Mouse (Mus musculus): Measurements from ENCODE around the gene Npas1. TPM values are rescaled to one million over a fixed set of nuclear protein-coding genes. Genes with fewer than 3 reads are reported as not detected.

Gene Npas1
- polyA plus RNA-seq, 1 experiment from 2014 or later = 0.22 TPM

- Histone ChIP-seq H3K9ac (ENCODE audit: low read depth, low read length) (no peak overlapping the region), H3K27ac (ENCODE audit: low read depth, low read length) (no peak overlapping the region), H3K4me1 (replicated peaks; ENCODE audit: control insufficient read depth, insufficient read depth, low read length) (peaks cover 12% of the 10 kb centered on the region), H3K4me2 (no peak overlapping the region; the same call in 1 of the 2 replicates), H3K36me3 (ENCODE audit: control insufficient read depth, insufficient read depth, low read length) (0 out of 2 replicates have a peak, but pooled peaks cover 3% of the 10 kb centered on the region), H3K27me3 (replicated peaks; ENCODE audit: control insufficient read depth, insufficient read depth, low read length) (no peaks in the 10 kb centered on the region), H3K9me3 (ENCODE audit: control insufficient read depth, low read length) (no peaks in the 10 kb centered on the region), H3K4me3 (ENCODE audit: low read depth, low read length) (no peak overlapping the region)
- ATAC-seq (replicated peaks; ENCODE audit: low FRiP score) = no peak
- no peak for DNase-seq (ENCODE audit: low spot score)
- 78% methylated on average over 6 of the region's 6 CpGs for WGBS
Observed at GRCm38 (mm10) chr7:16451656-16452055, 25.9 kb downstream of the Npas1 start.

- no peak for ATAC-seq (replicated peaks; ENCODE audit: low FRiP score)
Observed at GRCm38 (mm10) chr7:16441241-16441640, 36.3 kb downstream of the Npas1 start.

DNA sequence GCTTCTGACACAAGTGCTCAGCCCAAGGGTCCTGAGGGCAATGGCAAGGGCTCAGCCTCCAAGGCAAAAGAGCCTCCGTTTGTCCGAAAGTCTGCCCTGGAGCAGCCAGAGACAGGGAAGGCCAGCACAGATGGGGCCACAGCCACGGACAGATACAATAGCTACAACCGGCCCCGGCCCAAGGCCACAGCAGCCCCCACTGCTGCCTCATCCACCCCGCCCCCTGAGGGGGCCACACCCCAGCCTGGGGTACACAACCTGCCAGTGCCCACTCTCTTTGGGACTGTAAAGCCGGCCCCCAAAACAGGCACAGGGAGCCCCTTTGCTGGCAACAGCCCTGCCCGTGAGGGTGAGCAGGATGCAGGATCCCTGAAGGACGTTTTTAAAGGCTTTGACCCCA, 42.4 kb downstream of the Npas1 start:
- no peak overlapping the region for H3K4me3 ChIP-seq (ENCODE audit: low read depth, low read length)
- no peak for ATAC-seq (replicated peaks; ENCODE audit: low FRiP score)
- no peaks in the 10 kb centered on the region for H3K27me3 ChIP-seq (replicated peaks; ENCODE audit: control insufficient read depth, insufficient read depth, low read length)
- DNase-seq (ENCODE audit: low spot score) = no peak
- peaks cover 52% of the 10 kb centered on the region for H3K36me3 ChIP-seq (ENCODE audit: control insufficient read depth, insufficient read depth, low read length)
- no peak overlapping the region for H3K4me2 ChIP-seq
- no peak overlapping the region for H3K27ac ChIP-seq (ENCODE audit: low read depth, low read length)
- 91% methylated on average over 9 of the region's 9 CpGs for WGBS
- no peaks in the 10 kb centered on the region for H3K9me3 ChIP-seq (ENCODE audit: control insufficient read depth, low read length)
- no peaks in the 10 kb centered on the region for H3K4me1 ChIP-seq (replicated peaks; ENCODE audit: control insufficient read depth, insufficient read depth, low read length)
- no peak overlapping the region for H3K9ac ChIP-seq (ENCODE audit: low read depth, low read length)

More at GRCm38 (mm10) chr7:16441241-16441640, 36.3 kb downstream of the Npas1 start:
- H3K9ac ChIP-seq (ENCODE audit: low read depth, low read length) = no peak overlapping the region
- H3K4me1 ChIP-seq (replicated peaks; ENCODE audit: control insufficient read depth, insufficient read depth, low read length) = no peaks in the 10 kb centered on the region
- H3K36me3 ChIP-seq (ENCODE audit: control insufficient read depth, insufficient read depth, low read length) = peaks cover 5% of the 10 kb centered on the region
- DNase-seq (ENCODE audit: low spot score) = no peak
- no peak overlapping the region for H3K27ac ChIP-seq (ENCODE audit: low read depth, low read length)
- no peaks in the 10 kb centered on the region for H3K9me3 ChIP-seq (ENCODE audit: control insufficient read depth, low read length)
- no peak overlapping the region for H3K4me2 ChIP-seq
- no peak overlapping the region for H3K4me3 ChIP-seq (ENCODE audit: low read depth, low read length)
- H3K27me3 ChIP-seq (replicated peaks; ENCODE audit: control insufficient read depth, insufficient read depth, low read length) = no peaks in the 10 kb centered on the region

- H3K4me1 ChIP-seq (replicated peaks; ENCODE audit: control insufficient read depth, insufficient read depth, low read length) = no peaks in the 10 kb centered on the region
- ATAC-seq (replicated peaks; ENCODE audit: low FRiP score) (no peak; the same call in 1 of the 2 replicates), DNase-seq (ENCODE audit: low spot score) (no peak)
- H3K4me2 ChIP-seq = no peak overlapping the region
- H3K27ac ChIP-seq (ENCODE audit: low read depth, low read length) = no peak overlapping the region
- no peaks in the 10 kb centered on the region for H3K27me3 ChIP-seq (replicated peaks; ENCODE audit: control insufficient read depth, insufficient read depth, low read length)
- H3K36me3 ChIP-seq (ENCODE audit: control insufficient read depth, insufficient read depth, low read length) = peaks cover 66% of the 10 kb centered on the region
- H3K4me3 ChIP-seq (ENCODE audit: low read depth, low read length) = no peak overlapping the region
- no peak overlapping the region for H3K9ac ChIP-seq (ENCODE audit: low read depth, low read length)
- H3K9me3 ChIP-seq (ENCODE audit: control insufficient read depth, low read length) = no peaks in the 10 kb centered on the region
- WGBS = 80% methylated on average over 3 of the region's 3 CpGs
Observed at GRCm38 (mm10) chr7:16433352-16433971, 44.1 kb downstream of the Npas1 start.

GRCm38 (mm10) chr7:16426129-16426729, 51.3 kb downstream of the Npas1 start:
- no peak overlapping the region for H3K4me2 ChIP-seq
- ATAC-seq (replicated peaks; ENCODE audit: low FRiP score) (peak; percentile 81), DNase-seq (ENCODE audit: low spot score) (peak; percentile 61)
- H3K27ac ChIP-seq (ENCODE audit: low read depth, low read length) = no peak overlapping the region
- no peaks in the 10 kb centered on the region for H3K4me1 ChIP-seq (replicated peaks; ENCODE audit: control insufficient read depth, insufficient read depth, low read length)
- peaks cover 69% of the 10 kb centered on the region for H3K36me3 ChIP-seq (ENCODE audit: control insufficient read depth, insufficient read depth, low read length)
- 65% methylated on average over 4 of the region's 4 CpGs for WGBS
- H3K4me3 ChIP-seq (ENCODE audit: low read depth, low read length) = no peak overlapping the region
- H3K27me3 ChIP-seq (replicated peaks; ENCODE audit: control insufficient read depth, insufficient read depth, low read length) = no peaks in the 10 kb centered on the region
- H3K9ac ChIP-seq (ENCODE audit: low read depth, low read length) = no peak overlapping the region
- H3K9me3 ChIP-seq (ENCODE audit: control insufficient read depth, low read length) = no peaks in the 10 kb centered on the region

GRCm38 (mm10) chr7:16425721-16426120, 51.8 kb downstream of the Npas1 start:
- H3K4me2 ChIP-seq = no peak overlapping the region
- ATAC-seq (replicated peaks; ENCODE audit: low FRiP score) (no peak), DNase-seq (ENCODE audit: low spot score) (no peak)
- no peaks in the 10 kb centered on the region for H3K27me3 ChIP-seq (replicated peaks; ENCODE audit: control insufficient read depth, insufficient read depth, low read length)
- H3K9me3 ChIP-seq (ENCODE audit: control insufficient read depth, low read length) = no peaks in the 10 kb centered on the region
- H3K4me3 ChIP-seq (ENCODE audit: low read depth, low read length) = no peak overlapping the region
- no peak overlapping the region for H3K9ac ChIP-seq (ENCODE audit: low read depth, low read length)
- H3K36me3 ChIP-seq (ENCODE audit: control insufficient read depth, insufficient read depth, low read length) = peaks cover 74% of the 10 kb centered on the region
- H3K4me1 ChIP-seq (replicated peaks; ENCODE audit: control insufficient read depth, insufficient read depth, low read length) = no peaks in the 10 kb centered on the region
- H3K27ac ChIP-seq (ENCODE audit: low read depth, low read length) = no peak overlapping the region
- WGBS = 86% methylated on average over 10 of the region's 10 CpGs

GRCm38 (mm10) chr7:16423731-16424130, 53.8 kb downstream of the Npas1 start:
- H3K4me1 ChIP-seq (replicated peaks; ENCODE audit: control insufficient read depth, insufficient read depth, low read length) = no peaks in the 10 kb centered on the region
- H3K9me3 ChIP-seq (ENCODE audit: control insufficient read depth, low read length) = no peaks in the 10 kb centered on the region
- H3K27me3 ChIP-seq (replicated peaks; ENCODE audit: control insufficient read depth, insufficient read depth, low read length) = no peaks in the 10 kb centered on the region
- DNase-seq (ENCODE audit: low spot score) (no peak), ATAC-seq (replicated peaks; ENCODE audit: low FRiP score) (no peak)
- H3K4me3 ChIP-seq (ENCODE audit: low read depth, low read length) = no peak overlapping the region
- 92% methylated on average over 9 of the region's 9 CpGs for WGBS
- no peak overlapping the region for H3K27ac ChIP-seq (ENCODE audit: low read depth, low read length)
- peaks cover 69% of the 10 kb centered on the region for H3K36me3 ChIP-seq (ENCODE audit: control insufficient read depth, insufficient read depth, low read length)
- H3K4me2 ChIP-seq = no peak overlapping the region
- no peak overlapping the region for H3K9ac ChIP-seq (ENCODE audit: low read depth, low read length)

DNA sequence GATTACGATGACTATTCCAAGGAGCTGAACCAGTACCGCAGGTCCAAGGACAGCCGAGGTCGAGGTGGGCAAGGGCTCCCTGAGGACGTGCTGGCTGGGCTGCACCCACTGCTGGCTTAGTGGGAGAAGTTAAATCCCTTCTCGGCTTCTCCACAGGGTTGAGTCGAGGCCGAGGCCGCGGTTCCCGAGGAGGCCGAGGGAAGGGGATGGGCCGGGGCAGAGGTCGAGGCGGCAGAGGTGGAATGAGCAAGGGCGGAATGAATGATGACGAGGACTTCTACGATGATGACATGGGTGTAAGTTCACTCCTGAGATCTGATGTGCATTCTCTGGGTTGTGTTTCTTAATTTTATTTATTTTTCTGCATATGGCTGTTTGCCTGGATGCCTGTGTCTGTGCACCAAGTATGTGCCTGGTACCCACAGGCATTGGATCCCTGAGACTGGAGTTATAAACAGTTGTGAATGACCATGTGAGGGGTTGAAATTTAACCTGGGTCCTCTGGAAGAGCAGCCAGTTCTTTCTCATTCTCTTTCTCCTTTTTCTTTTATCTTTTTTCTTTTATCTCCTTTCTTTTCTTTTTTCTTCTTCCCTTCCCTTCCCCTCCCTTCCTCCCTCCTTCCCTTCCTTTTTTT, 55.2 kb downstream of the Npas1 start:
- peaks cover 75% of the 10 kb centered on the region for H3K36me3 ChIP-seq (ENCODE audit: control insufficient read depth, insufficient read depth, low read length)
- ATAC-seq (replicated peaks; ENCODE audit: low FRiP score) (no peak), DNase-seq (ENCODE audit: low spot score) (no peak)
- no peaks in the 10 kb centered on the region for H3K27me3 ChIP-seq (replicated peaks; ENCODE audit: control insufficient read depth, insufficient read depth, low read length)
- no peaks in the 10 kb centered on the region for H3K4me1 ChIP-seq (replicated peaks; ENCODE audit: control insufficient read depth, insufficient read depth, low read length)
- H3K27ac ChIP-seq (ENCODE audit: low read depth, low read length) = no peak overlapping the region
- H3K4me3 ChIP-seq (ENCODE audit: low read depth, low read length) = no peak overlapping the region
- no peak overlapping the region for H3K9ac ChIP-seq (ENCODE audit: low read depth, low read length)
- 87% methylated on average over 18 of the region's 18 CpGs for WGBS
- no peaks in the 10 kb centered on the region for H3K9me3 ChIP-seq (ENCODE audit: control insufficient read depth, low read length)
- H3K4me2 ChIP-seq = no peak overlapping the region

All from liver, embryonic 11.5 days (tissue).